Mouse (Mus musculus) hindbrain, embryonic 10.5 days (tissue): ENCODE measurements around the gene Pgc. TPM values are rescaled to one million over a fixed set of nuclear protein-coding genes. Genes with fewer than 3 reads are reported as not detected.
A peak's percentile ranks its signal among the peaks of the same experiment; 100 is the strongest.

Source experiments
- DNase-seq: peaks from one replicate; pipeline ENCODE4 v3.0.0-alpha.2; 2017; ENCODE audit warnings: low spot score
- H3K27ac ChIP-seq: fragments of 300-500 bp; sonication (generic); 2 replicates; pipeline ENCODE4 v1.5.1; 2016; ENCODE audit warnings: mild to moderate bottlenecking, moderate library complexity
- H3K27me3 ChIP-seq: fragments of 300-500 bp; sonication (generic); 2 replicates; pipeline ENCODE4 v1.6.1; 2016; ENCODE audit warnings: mild to moderate bottlenecking; ENCODE audit not compliant: poor library complexity, insufficient read depth, severe bottlenecking
- H3K36me3 ChIP-seq: fragments of 300-500 bp; sonication (generic); 2 replicates; pipeline ENCODE4 v1.6.1; 2016; ENCODE audit warnings: mild to moderate bottlenecking, moderate library complexity
- H3K4me1 ChIP-seq: fragments of 300-500 bp; sonication (generic); replicated peaks from 2 replicates; pipeline ENCODE4 v1.6.1; 2016; ENCODE audit warnings: mild to moderate bottlenecking
- H3K4me3 ChIP-seq: fragments of 300-500 bp; sonication (generic); 2 replicates; pipeline ENCODE4 v1.5.1; 2016; ENCODE audit warnings: mild to moderate bottlenecking, moderate library complexity
- H3K9me3 ChIP-seq: fragments of 300-500 bp; sonication (generic); 2 replicates; pipeline ENCODE4 v1.6.1; 2016; ENCODE audit warnings: mild to moderate bottlenecking, moderate library complexity
- WGBS: fragments of 180-500 bp; shearing (Covaris S2); methylation state at CpG from one replicate; pipeline ENCODE4 v1.1.7; 2016; 5-methylcytosine and 5-hydroxymethylcytosine counted together
- polyA plus RNA-seq: library from polyadenylated mRNA; unstranded; fragments of >200 nt; fragmentation: Nextera tagmentation; extraction: Ambion mirVana; gene quantifications from 2 replicates; pipeline ENCODE4 v1.2.1, GENCODE M21; 2016

Gene Pgc
- polyA plus RNA-seq, 1 experiment from 2014 or later = not detected

DNA sequence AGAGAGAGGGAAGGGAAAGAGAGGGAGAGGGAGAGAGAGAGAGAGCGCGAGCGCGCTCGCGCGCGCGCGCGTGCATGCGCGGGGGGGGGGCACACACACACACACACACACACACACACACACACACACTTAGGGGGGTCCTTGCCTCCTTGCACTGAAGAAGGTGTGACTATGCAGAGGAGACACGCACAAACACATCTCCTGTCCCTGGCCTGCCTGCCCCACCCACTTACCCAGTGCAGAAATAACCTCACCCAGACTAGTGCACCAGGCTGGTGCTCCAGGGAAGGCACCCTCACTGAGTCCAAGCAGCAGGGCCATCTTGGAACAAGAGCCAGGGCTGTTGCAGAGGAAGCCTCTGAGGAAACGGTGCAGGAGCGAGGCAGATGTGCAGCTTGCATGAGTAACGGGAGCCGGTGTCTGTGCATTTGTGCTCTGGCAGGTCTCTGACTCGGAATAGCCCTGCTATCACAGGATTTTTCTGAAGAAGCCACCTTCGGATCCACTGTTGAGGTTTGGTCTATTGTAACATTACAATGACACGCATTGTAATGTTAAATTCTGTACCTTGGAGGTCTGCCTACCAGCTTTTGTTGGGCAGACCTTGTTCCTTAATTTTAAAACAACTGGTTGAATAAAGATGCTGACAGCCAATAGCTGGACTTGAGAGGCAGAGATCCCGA, 13.6 kb upstream of the Pgc start:
- no peak for DNase-seq
- peaks cover 16% of the 10 kb centered on the region for H3K4me1 ChIP-seq
- no peaks in the 10 kb centered on the region for H3K36me3 ChIP-seq
- H3K4me3 ChIP-seq = no peak overlapping the region
- no peaks in the 10 kb centered on the region; the same call in 1 of the 2 replicates for H3K27me3 ChIP-seq
- H3K27ac ChIP-seq = no peak overlapping the region
- no peaks in the 10 kb centered on the region for H3K9me3 ChIP-seq
- 40% methylated on average over 22 of the region's 22 CpGs for WGBS

GRCm38 (mm10) chr17:47715037-47715436, 11.6 kb upstream of the Pgc start:
- H3K27me3 ChIP-seq = no peaks in the 10 kb centered on the region; the same call in 1 of the 2 replicates
- peaks cover 16% of the 10 kb centered on the region for H3K4me1 ChIP-seq
- no peaks in the 10 kb centered on the region for H3K9me3 ChIP-seq
- H3K4me3 ChIP-seq = no peak overlapping the region
- no peak for DNase-seq
- 73% methylated on average over 3 of the region's 3 CpGs for WGBS
- no peak overlapping the region for H3K27ac ChIP-seq
- H3K36me3 ChIP-seq = no peaks in the 10 kb centered on the region

- Histone ChIP-seq H3K4me3 (no peak overlapping the region), H3K36me3 (no peaks in the 10 kb centered on the region), H3K9me3 (no peaks in the 10 kb centered on the region), H3K27me3 (no peaks in the 10 kb centered on the region), H3K4me1 (no peaks in the 10 kb centered on the region), H3K27ac (no peak overlapping the region)
- 88% methylated on average over 4 of the region's 4 CpGs for WGBS
- DNase-seq = no peak
Observed at GRCm38 (mm10) chr17:47721183-47721582, 5.5 kb upstream of the Pgc start.

- DNase-seq = no peak
- Histone ChIP-seq H3K27ac (peak overlapping the region; percentile 35; the same call in 1 of the 2 replicates), H3K27me3 (peaks cover 19% of the 10 kb centered on the region; the same call in 1 of the 2 replicates), H3K4me3 (no peak overlapping the region), H3K4me1 (peaks cover 18% of the 10 kb centered on the region), H3K36me3 (no peaks in the 10 kb centered on the region), H3K9me3 (no peaks in the 10 kb centered on the region)
- 52% methylated on average over 24 of the region's 24 CpGs for WGBS
Observed at GRCm38 (mm10) chr17:47730633-47731575, 4.3 kb downstream of the Pgc start.

GRCm38 (mm10) chr17:47735553-47736100, 9.0 kb downstream of the Pgc start:
- Histone ChIP-seq H3K9me3 (no peaks in the 10 kb centered on the region), H3K36me3 (no peaks in the 10 kb centered on the region), H3K27me3 (peaks cover 47% of the 10 kb centered on the region), H3K4me1 (peaks cover 43% of the 10 kb centered on the region), H3K27ac (no peak overlapping the region), H3K4me3 (no peak overlapping the region)
- no peak for DNase-seq
- 75% methylated on average over 14 of the region's 14 CpGs for WGBS

GRCm38 (mm10) chr17:47736856-47737255, 10.2 kb downstream of the Pgc start, which contains the start of gene Tfeb:
Tfeb (plus strand) TSS chr17:47737030.
- Histone ChIP-seq H3K4me1 (peaks cover 36% of the 10 kb centered on the region), H3K4me3 (peak within 1 kb of the TSS; percentile 71), H3K9me3 (no peaks in the 10 kb centered on the region), H3K36me3 (no peaks in the 10 kb centered on the region), H3K27me3 (peaks cover 57% of the 10 kb centered on the region), H3K27ac (peak within 1 kb of the TSS; percentile 79)
- peak; percentile 96 for DNase-seq
- under 1% methylated on average over 35 of the region's 47 CpGs for WGBS

DNA sequence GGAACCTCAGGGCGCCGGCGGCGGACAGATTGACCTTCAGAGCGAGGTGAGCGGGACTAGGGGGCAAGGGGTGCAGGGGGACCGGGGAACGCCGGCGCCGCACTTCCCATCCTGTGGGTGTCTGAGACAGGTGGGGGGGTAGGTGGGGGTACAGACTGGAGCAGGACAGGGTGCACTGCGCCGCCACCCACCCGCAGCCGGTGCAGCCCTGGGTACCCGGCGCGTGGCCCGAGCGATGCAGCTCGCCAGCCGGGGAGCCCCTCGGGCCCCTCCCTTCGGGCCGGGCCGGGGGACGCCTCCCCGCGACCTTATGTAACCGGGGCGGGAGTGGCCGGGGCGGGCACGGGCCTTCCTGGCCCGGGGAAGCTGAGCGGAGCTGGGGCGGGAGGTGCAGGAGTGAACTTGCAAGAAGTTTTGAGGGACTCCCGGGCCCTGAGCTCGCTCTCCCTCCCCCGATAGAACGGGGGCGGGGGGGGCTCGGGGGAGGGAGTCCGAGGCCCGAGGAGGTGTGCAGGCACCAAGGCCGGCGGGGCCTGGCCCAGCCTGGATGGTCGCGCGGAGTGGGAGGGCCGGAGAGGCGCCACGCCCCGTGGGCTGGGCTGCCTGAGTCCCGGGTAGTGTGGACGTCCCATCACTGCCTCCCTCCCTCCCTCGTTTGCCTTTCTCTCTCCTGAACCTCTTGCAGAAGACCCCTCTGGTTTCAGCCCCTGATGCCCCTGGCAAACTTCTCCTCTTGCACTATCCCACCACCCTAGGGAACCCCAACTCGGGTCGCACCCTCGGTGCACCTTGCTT, 10.8 kb downstream of the Pgc start:
- DNase-seq = peak; percentile 68
- H3K4me3 ChIP-seq = peak overlapping the region; percentile 71
- WGBS = under 1% methylated on average over 60 of the region's 60 CpGs
- no peaks in the 10 kb centered on the region for H3K36me3 ChIP-seq
- peak overlapping the region; percentile 79 for H3K27ac ChIP-seq
- no peaks in the 10 kb centered on the region for H3K9me3 ChIP-seq
- H3K4me1 ChIP-seq = peaks cover 36% of the 10 kb centered on the region
- H3K27me3 ChIP-seq = peaks cover 52% of the 10 kb centered on the region

GRCm38 (mm10) chr17:47738066-47738878, 11.6 kb downstream of the Pgc start:
- Histone ChIP-seq H3K9me3 (no peaks in the 10 kb centered on the region), H3K4me3 (peak overlapping the region; percentile 71), H3K36me3 (no peaks in the 10 kb centered on the region), H3K4me1 (peaks cover 36% of the 10 kb centered on the region), H3K27me3 (peaks cover 52% of the 10 kb centered on the region), H3K27ac (peak overlapping the region; percentile 79)
- peak; percentile 43 for DNase-seq
- WGBS = under 1% methylated on average over 61 of the region's 61 CpGs

- H3K27me3 ChIP-seq = peaks cover 52% of the 10 kb centered on the region
- peak; percentile 36 for DNase-seq
- H3K27ac ChIP-seq = peak overlapping the region; percentile 79
- no peaks in the 10 kb centered on the region for H3K36me3 ChIP-seq
- H3K9me3 ChIP-seq = no peaks in the 10 kb centered on the region
- peak overlapping the region; percentile 71 for H3K4me3 ChIP-seq
- peaks cover 36% of the 10 kb centered on the region for H3K4me1 ChIP-seq
- WGBS = 3% methylated on average over 20 of the region's 20 CpGs
Observed at GRCm38 (mm10) chr17:47738879-47739798, 12.5 kb downstream of the Pgc start.

DNA sequence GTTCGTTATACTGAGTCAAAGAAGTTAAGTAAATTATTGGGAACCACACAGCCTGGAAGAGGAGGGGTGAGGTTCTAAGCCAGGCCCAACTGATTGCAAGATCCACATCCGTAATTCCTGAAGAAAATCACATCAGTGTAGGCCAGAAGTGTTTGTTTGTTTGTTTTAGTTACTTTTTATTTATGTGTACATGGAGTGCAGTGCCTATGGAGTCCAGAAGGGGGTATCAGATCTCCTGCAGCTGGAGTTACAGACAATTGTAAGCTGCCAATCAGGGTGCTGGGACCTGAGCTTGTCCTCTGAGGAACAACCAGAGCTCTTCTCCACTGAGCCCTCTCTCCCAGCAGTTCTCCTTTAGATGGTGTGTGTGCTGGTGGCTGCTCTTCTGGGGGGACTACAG, 13.5 kb downstream of the Pgc start:
- Histone ChIP-seq H3K4me1 (peaks cover 36% of the 10 kb centered on the region), H3K4me3 (no peak overlapping the region), H3K36me3 (no peaks in the 10 kb centered on the region), H3K9me3 (peaks cover 7% of the 10 kb centered on the region; the same call in 1 of the 2 replicates), H3K27ac (no peak overlapping the region), H3K27me3 (peaks cover 52% of the 10 kb centered on the region)
- 51% methylated on average over 2 of the region's 2 CpGs for WGBS
- no peak for DNase-seq
